Mouse (Mus musculus): ENCODE measurements around the gene Chtop. TPM values are rescaled to one million over a fixed set of nuclear protein-coding genes. Genes with fewer than 3 reads are reported as not detected.

Chtop gene
- polyA plus RNA-seq, 1 experiment, result 35.2 TPM

GRCm38 (mm10) chr3:90466311-90466766 lies 43.0 kb downstream of the Chtop start:
- 0% methylated on average over 15 of the region's 15 CpGs for WGBS

GRCm38 (mm10) chr3:90465686-90466310 lies 43.5 kb downstream of the Chtop start, which contains the start of gene Npr1:
Gene Npr1, minus strand, starts transcription at chr3:90465866.
- DNase-seq (ENCODE audit: low read depth, low spot score), result no peak
- 2% methylated on average over 43 of the region's 49 CpGs for WGBS

More at GRCm38 (mm10) chr3:90466311-90466766, 43.0 kb downstream of the Chtop start:
- no peak for DNase-seq (ENCODE audit: low read depth, low spot score)

GRCm38 (mm10) chr3:90465081-90465685 lies 44.1 kb downstream of the Chtop start:
- no peak for DNase-seq (ENCODE audit: low read depth, low spot score)
- 1% methylated on average over 75 of the region's 75 CpGs for WGBS

- 41% methylated on average over 37 of the region's 37 CpGs for WGBS
- DNase-seq (ENCODE audit: low read depth, low spot score), result no peak
Observed at GRCm38 (mm10) chr3:90464552-90465080, 44.7 kb downstream of the Chtop start.

- 49% methylated on average over 7 of the region's 7 CpGs for WGBS
- DNase-seq (ENCODE audit: low read depth, low spot score), result no peak
Observed at GRCm38 (mm10) chr3:90462579-90462978, 46.7 kb downstream of the Chtop start.

- DNase-seq (ENCODE audit: low read depth, low spot score), result no peak
- 77% methylated on average over 3 of the region's 3 CpGs for WGBS
Observed at GRCm38 (mm10) chr3:90461935-90462334, 47.4 kb downstream of the Chtop start.

GRCm38 (mm10) chr3:90460315-90460714 lies 49.0 kb downstream of the Chtop start:
- 58% methylated on average over 5 of the region's 5 CpGs for WGBS

GRCm38 (mm10) chr3:90459727-90460126 lies 49.6 kb downstream of the Chtop start:
- no peak for DNase-seq (ENCODE audit: low read depth, low spot score)
- 84% methylated on average over 9 of the region's 9 CpGs for WGBS

More at GRCm38 (mm10) chr3:90460315-90460714, 49.0 kb downstream of the Chtop start:
- no peak for DNase-seq (ENCODE audit: low read depth, low spot score)

- no peak for DNase-seq (ENCODE audit: low read depth, low spot score)
- WGBS, result 92% methylated on average over 14 of the region's 14 CpGs
Observed at GRCm38 (mm10) chr3:90454931-90455330, 54.4 kb downstream of the Chtop start.

- WGBS, result 56% methylated on average over 10 of the region's 10 CpGs
- DNase-seq (ENCODE audit: low read depth, low spot score), result no peak
Observed at GRCm38 (mm10) chr3:90451396-90452095, 57.8 kb downstream of the Chtop start.

GRCm38 (mm10) chr3:90450874-90451273 lies 58.4 kb downstream of the Chtop start:
- 23% methylated on average over 12 of the region's 12 CpGs for WGBS
- no peak for DNase-seq (ENCODE audit: low read depth, low spot score)

Other genes with a start within 250 kb of the Chtop start
- gene Dennd4b, start 244.3 kb downstream of the Chtop start, polyA plus RNA-seq (2012; rRNA removed), result 7.6 and 12.7 TPM in 2 replicates
- 7.7 and 13.4 TPM in 2 replicates for gene Gatad2b, start 216.3 kb downstream of the Chtop start, polyA plus RNA-seq (2012; rRNA removed)
- gene Slc27a3, start 119.6 kb downstream of the Chtop start, polyA plus RNA-seq (2012; rRNA removed), result 4.6 and 5.9 TPM in 2 replicates
- gene Ints3, start 75.9 kb downstream of the Chtop start, polyA plus RNA-seq (2012; rRNA removed), result 28.7 and 32.2 TPM in 2 replicates
- 6.1 and 10.1 TPM in 2 replicates for gene Npr1, start 43.6 kb downstream of the Chtop start, polyA plus RNA-seq (2012; rRNA removed)
- 21.4 and 23.6 TPM in 2 replicates for gene Ilf2, start 33.4 kb downstream of the Chtop start, polyA plus RNA-seq (2012; rRNA removed)
- 13.6 and 14.2 TPM in 2 replicates for gene Snapin, start 18.5 kb downstream of the Chtop start, polyA plus RNA-seq (2012; rRNA removed)
- gene S100a1, start 4.9 kb upstream of the Chtop start, polyA plus RNA-seq (2012; rRNA removed), result 44.1 and 52.5 TPM in 2 replicates
- 36.9 and 50.0 TPM in 2 replicates for gene S100a13, start 4.9 kb upstream of the Chtop start, polyA plus RNA-seq (2012; rRNA removed)
- gene S100a14, start 17.4 kb upstream of the Chtop start, polyA plus RNA-seq (2012; rRNA removed), result 5.5 and 6.4 TPM in 2 replicates
- gene S100a16, start 27.8 kb upstream of the Chtop start, polyA plus RNA-seq (2012; rRNA removed), result 75.2 and 122 TPM in 2 replicates
- gene S100a3, start 51.1 kb upstream of the Chtop start, polyA plus RNA-seq (2012; rRNA removed), result 0.76 TPM in 1 of 2 replicates, not detected in the other
- not detected in 2 replicates for gene S100a2, start 80.7 kb upstream of the Chtop start, polyA plus RNA-seq (2012; rRNA removed)
- gene Gm42674, start 92.4 kb upstream of the Chtop start, polyA plus RNA-seq (2012; rRNA removed), result not detected in 2 replicates
- gene S100a4, start 94.3 kb upstream of the Chtop start, polyA plus RNA-seq (2012; rRNA removed), result 8.3 and 8.7 TPM in 2 replicates
- not detected in 2 replicates for gene S100a5, start 99.0 kb upstream of the Chtop start, polyA plus RNA-seq (2012; rRNA removed)
- 345 and 383 TPM in 2 replicates for gene S100a6, start 103.4 kb upstream of the Chtop start, polyA plus RNA-seq (2012; rRNA removed)
- 0.11 and 0.14 TPM in 2 replicates for gene S100a7a, start 144.5 kb upstream of the Chtop start, polyA plus RNA-seq (2012; rRNA removed)
- 0.97 TPM in 1 of 2 replicates, not detected in the other for gene S100a8, start 159.5 kb upstream of the Chtop start, polyA plus RNA-seq (2012; rRNA removed)
- 0.63 and 0.80 TPM in 2 replicates for gene S100a9, start 186.2 kb upstream of the Chtop start, polyA plus RNA-seq (2012; rRNA removed)
- not detected in 2 replicates for gene Pglyrp4, start 217.4 kb upstream of the Chtop start, polyA plus RNA-seq (2012; rRNA removed)

All from large intestine, adult 2 months (tissue).